Mouse (Mus musculus): ENCODE data around the gene Abr. TPM values are rescaled to one million over a fixed set of nuclear protein-coding genes. Genes with fewer than 3 reads are reported as not detected.
A peak's percentile ranks its signal among the peaks of the same experiment; 100 is the strongest.

Abr gene
- polyA plus RNA-seq, 2 experiments: 39.7 to 67.5 TPM

- H3K4me3 ChIP-seq (replicated peaks; ENCODE audit: low read length): no peak overlapping the region
- ATAC-seq (ENCODE audit: low FRiP score, low read depth): no peak
- H3K27me3 ChIP-seq (ENCODE audit: control insufficient read depth, insufficient read depth, low read length): no peaks in the 10 kb centered on the region
- TF ChIP-seq POLR2A (IDR thresholded peaks at IDR 0.05; ENCODE audit: borderline replicate concordance, extremely low read depth, insufficient read depth, insufficient read length): no peak
- H3K9me3 ChIP-seq (ENCODE audit: control insufficient read depth, low read length): no peaks in the 10 kb centered on the region
- H3K27ac ChIP-seq (replicated peaks; ENCODE audit: low read depth, low read length): no peak overlapping the region
- no peak overlapping the region for H3K4me2 ChIP-seq (replicated peaks; ENCODE audit: low read depth, low read length, severe bottlenecking)
- WGBS: 83% methylated on average over 5 of the region's 5 CpGs
- peaks cover 57% of the 10 kb centered on the region for H3K36me3 ChIP-seq (ENCODE audit: control insufficient read depth, insufficient read depth, low read length)
- peaks cover 3% of the 10 kb centered on the region; the same call in 1 of the 2 replicates for H3K4me1 ChIP-seq (ENCODE audit: control insufficient read depth, insufficient read depth, low read length)
- no peak for DNase-seq (ENCODE audit: low spot score)
- H3K9ac ChIP-seq (ENCODE audit: low read depth, low read length, severe bottlenecking): no peak overlapping the region
Observed at GRCm38 (mm10) chr11:76461696-76462095, 160.4 kb downstream of the Abr start.

- Histone ChIP-seq H3K9me3 (ENCODE audit: control insufficient read depth, low read length) (no peaks in the 10 kb centered on the region), H3K4me3 (replicated peaks; ENCODE audit: low read length) (no peak overlapping the region), H3K36me3 (ENCODE audit: control insufficient read depth, insufficient read depth, low read length) (peaks cover 57% of the 10 kb centered on the region), H3K4me1 (ENCODE audit: control insufficient read depth, insufficient read depth, low read length) (peaks cover 6% of the 10 kb centered on the region; the same call in 1 of the 2 replicates), H3K9ac (ENCODE audit: low read depth, low read length, severe bottlenecking) (no peak overlapping the region), H3K27ac (replicated peaks; ENCODE audit: low read depth, low read length) (no peak overlapping the region), H3K27me3 (ENCODE audit: control insufficient read depth, insufficient read depth, low read length) (no peaks in the 10 kb centered on the region), H3K4me2 (replicated peaks; ENCODE audit: low read depth, low read length, severe bottlenecking) (no peak overlapping the region)
- 63% methylated on average over 6 of the region's 6 CpGs for WGBS
- no peak for DNase-seq (ENCODE audit: low spot score)
- no peak for ATAC-seq (ENCODE audit: low FRiP score, low read depth)
- TF ChIP-seq POLR2A (IDR thresholded peaks at IDR 0.05; ENCODE audit: borderline replicate concordance, extremely low read depth, insufficient read depth, insufficient read length): no peak
Observed at GRCm38 (mm10) chr11:76461201-76461600, 160.9 kb downstream of the Abr start.

- H3K4me1 ChIP-seq (ENCODE audit: control insufficient read depth, insufficient read depth, low read length): peaks cover 6% of the 10 kb centered on the region; the same call in 1 of the 2 replicates
- no peak overlapping the region for H3K9ac ChIP-seq (ENCODE audit: low read depth, low read length, severe bottlenecking)
- no peak overlapping the region for H3K4me3 ChIP-seq (replicated peaks; ENCODE audit: low read length)
- TF ChIP-seq POLR2A (IDR thresholded peaks at IDR 0.05; ENCODE audit: borderline replicate concordance, extremely low read depth, insufficient read depth, insufficient read length): no peak
- H3K36me3 ChIP-seq (ENCODE audit: control insufficient read depth, insufficient read depth, low read length): peaks cover 70% of the 10 kb centered on the region
- H3K27ac ChIP-seq (replicated peaks; ENCODE audit: low read depth, low read length): no peak overlapping the region
- DNase-seq (ENCODE audit: low spot score) (no peak), ATAC-seq (ENCODE audit: low FRiP score, low read depth) (no peak)
- no peaks in the 10 kb centered on the region for H3K27me3 ChIP-seq (ENCODE audit: control insufficient read depth, insufficient read depth, low read length)
- no peaks in the 10 kb centered on the region for H3K9me3 ChIP-seq (ENCODE audit: control insufficient read depth, low read length)
- no peak overlapping the region for H3K4me2 ChIP-seq (replicated peaks; ENCODE audit: low read depth, low read length, severe bottlenecking)
- 68% methylated on average over 3 of the region's 3 CpGs for WGBS
Observed at GRCm38 (mm10) chr11:76459489-76459888, 162.6 kb downstream of the Abr start.

GRCm38 (mm10) chr11:76458730-76459129 is 163.4 kb downstream of the Abr start:
- Histone ChIP-seq H3K4me3 (replicated peaks; ENCODE audit: low read length) (no peak overlapping the region), H3K4me1 (ENCODE audit: control insufficient read depth, insufficient read depth, low read length) (peaks cover 6% of the 10 kb centered on the region; the same call in 1 of the 2 replicates), H3K9me3 (ENCODE audit: control insufficient read depth, low read length) (no peaks in the 10 kb centered on the region), H3K27ac (replicated peaks; ENCODE audit: low read depth, low read length) (no peak overlapping the region), H3K36me3 (ENCODE audit: control insufficient read depth, insufficient read depth, low read length) (peaks cover 66% of the 10 kb centered on the region), H3K4me2 (replicated peaks; ENCODE audit: low read depth, low read length, severe bottlenecking) (no peak overlapping the region), H3K9ac (ENCODE audit: low read depth, low read length, severe bottlenecking) (no peak overlapping the region), H3K27me3 (ENCODE audit: control insufficient read depth, insufficient read depth, low read length) (no peaks in the 10 kb centered on the region)
- ATAC-seq (ENCODE audit: low FRiP score, low read depth): no peak
- no peak for TF ChIP-seq POLR2A (IDR thresholded peaks at IDR 0.05; ENCODE audit: borderline replicate concordance, extremely low read depth, insufficient read depth, insufficient read length)
- no peak for DNase-seq (ENCODE audit: low spot score)
- WGBS: 62% methylated on average over 9 of the region's 9 CpGs

- ATAC-seq (ENCODE audit: low FRiP score, low read depth) (no peak), DNase-seq (ENCODE audit: low spot score) (no peak)
- Histone ChIP-seq H3K27me3 (ENCODE audit: control insufficient read depth, insufficient read depth, low read length) (no peaks in the 10 kb centered on the region), H3K27ac (replicated peaks; ENCODE audit: low read depth, low read length) (no peak overlapping the region), H3K4me2 (replicated peaks; ENCODE audit: low read depth, low read length, severe bottlenecking) (no peak overlapping the region), H3K4me3 (replicated peaks; ENCODE audit: low read length) (no peak overlapping the region), H3K9me3 (ENCODE audit: control insufficient read depth, low read length) (no peaks in the 10 kb centered on the region), H3K4me1 (ENCODE audit: control insufficient read depth, insufficient read depth, low read length) (peaks cover 6% of the 10 kb centered on the region; the same call in 1 of the 2 replicates), H3K36me3 (ENCODE audit: control insufficient read depth, insufficient read depth, low read length) (peaks cover 63% of the 10 kb centered on the region), H3K9ac (ENCODE audit: low read depth, low read length, severe bottlenecking) (no peak overlapping the region)
- 80% methylated on average over 10 of the region's 10 CpGs for WGBS
- no peak for TF ChIP-seq POLR2A (IDR thresholded peaks at IDR 0.05; ENCODE audit: borderline replicate concordance, extremely low read depth, insufficient read depth, insufficient read length)
Observed at GRCm38 (mm10) chr11:76456897-76457296, 165.2 kb downstream of the Abr start.

- 13% methylated on average over 6 of the region's 6 CpGs for WGBS
- H3K9ac ChIP-seq (ENCODE audit: low read depth, low read length, severe bottlenecking): no peak overlapping the region
- ATAC-seq (ENCODE audit: low FRiP score, low read depth) (peak; percentile 23; the same call in 1 of the 2 replicates), DNase-seq (ENCODE audit: low spot score) (peak; percentile 84)
- peaks cover 6% of the 10 kb centered on the region; the same call in 1 of the 2 replicates for H3K4me1 ChIP-seq (ENCODE audit: control insufficient read depth, insufficient read depth, low read length)
- H3K4me3 ChIP-seq (replicated peaks; ENCODE audit: low read length): no peak overlapping the region
- H3K9me3 ChIP-seq (ENCODE audit: control insufficient read depth, low read length): no peaks in the 10 kb centered on the region
- H3K27ac ChIP-seq (replicated peaks; ENCODE audit: low read depth, low read length): no peak overlapping the region
- TF ChIP-seq POLR2A (IDR thresholded peaks at IDR 0.05; ENCODE audit: borderline replicate concordance, extremely low read depth, insufficient read depth, insufficient read length): no peak
- no peaks in the 10 kb centered on the region for H3K27me3 ChIP-seq (ENCODE audit: control insufficient read depth, insufficient read depth, low read length)
- peaks cover 63% of the 10 kb centered on the region for H3K36me3 ChIP-seq (ENCODE audit: control insufficient read depth, insufficient read depth, low read length)
- no peak overlapping the region for H3K4me2 ChIP-seq (replicated peaks; ENCODE audit: low read depth, low read length, severe bottlenecking)
Observed at GRCm38 (mm10) chr11:76456233-76456632, 165.9 kb downstream of the Abr start.

All from limb, embryonic 14.5 days (tissue).